Mouse (Mus musculus): ENCODE data around the gene Arhgap10. TPM values are rescaled to one million over a fixed set of nuclear protein-coding genes. Genes with fewer than 3 reads are reported as not detected.
A peak's percentile ranks its signal among the peaks of the same experiment; 100 is the strongest.

Arhgap10 gene
- polyA plus RNA-seq, 1 experiment from 2014 or later: 25.7 TPM

DNA sequence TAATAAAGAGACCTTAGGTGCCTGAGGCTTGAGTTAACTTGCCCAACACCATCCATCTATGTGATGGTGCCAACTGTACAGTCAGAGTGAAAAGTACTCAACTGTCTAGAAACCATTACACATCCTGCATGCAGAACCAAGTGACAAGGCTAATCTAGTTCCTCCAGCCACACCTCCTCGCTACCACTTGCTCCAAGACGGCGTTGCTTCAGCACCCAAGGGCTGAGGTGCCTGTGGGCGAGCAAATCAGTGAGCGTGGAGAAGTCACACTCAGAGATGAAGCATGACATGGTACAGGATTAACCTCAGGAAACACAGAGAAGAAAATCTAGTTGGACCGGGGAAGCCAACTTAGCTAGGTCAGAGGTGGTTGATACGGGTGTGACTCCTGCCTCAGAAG, 8.7 kb downstream of the Arhgap10 start:
- 90% methylated on average over 7 of the region's 7 CpGs for WGBS
- Histone ChIP-seq H3K9me3 (no peaks in the 10 kb centered on the region), H3K4me1 (peaks cover 23% of the 10 kb centered on the region), H3K27me3 (ENCODE audit: insufficient read depth, poor library complexity, severe bottlenecking) (no peaks in the 10 kb centered on the region), H3K36me3 (no peaks in the 10 kb centered on the region), H3K27ac (no peak overlapping the region), H3K4me3 (no peak overlapping the region)
- no peak for DNase-seq (ENCODE audit: low spot score)

DNA sequence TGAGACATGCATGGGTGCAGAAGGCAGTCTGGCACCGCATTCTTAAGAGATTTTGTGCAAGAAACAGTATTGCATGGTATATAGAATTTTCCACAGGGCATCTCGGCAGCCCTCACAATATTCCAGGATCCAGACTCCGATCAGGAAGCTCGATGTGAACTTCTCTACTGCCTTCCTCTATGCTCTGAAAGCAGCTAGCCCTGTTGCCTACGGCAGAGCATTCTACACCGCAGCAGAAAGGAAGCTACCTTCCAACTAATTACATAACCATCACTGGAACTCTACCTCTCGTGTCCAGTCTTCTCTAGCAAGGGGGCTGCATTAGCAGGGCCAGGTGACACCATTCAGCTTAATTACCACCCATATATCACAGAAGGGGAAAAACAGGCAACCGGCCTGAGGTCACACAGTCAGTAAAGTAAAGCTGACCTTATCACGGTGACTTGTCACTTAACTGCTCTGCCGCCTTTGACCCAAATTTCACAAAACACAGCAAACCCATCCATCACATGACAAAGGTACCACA, 10.2 kb downstream of the Arhgap10 start:
- H3K36me3 ChIP-seq: no peaks in the 10 kb centered on the region
- no peaks in the 10 kb centered on the region for H3K27me3 ChIP-seq (ENCODE audit: insufficient read depth, poor library complexity, severe bottlenecking)
- 70% methylated on average over 10 of the region's 10 CpGs for WGBS
- DNase-seq (ENCODE audit: low spot score): no peak
- no peaks in the 10 kb centered on the region for H3K9me3 ChIP-seq
- H3K4me3 ChIP-seq: no peak overlapping the region
- H3K27ac ChIP-seq: no peak overlapping the region
- H3K4me1 ChIP-seq: peaks cover 18% of the 10 kb centered on the region; the same call in 1 of the 2 replicates

DNA sequence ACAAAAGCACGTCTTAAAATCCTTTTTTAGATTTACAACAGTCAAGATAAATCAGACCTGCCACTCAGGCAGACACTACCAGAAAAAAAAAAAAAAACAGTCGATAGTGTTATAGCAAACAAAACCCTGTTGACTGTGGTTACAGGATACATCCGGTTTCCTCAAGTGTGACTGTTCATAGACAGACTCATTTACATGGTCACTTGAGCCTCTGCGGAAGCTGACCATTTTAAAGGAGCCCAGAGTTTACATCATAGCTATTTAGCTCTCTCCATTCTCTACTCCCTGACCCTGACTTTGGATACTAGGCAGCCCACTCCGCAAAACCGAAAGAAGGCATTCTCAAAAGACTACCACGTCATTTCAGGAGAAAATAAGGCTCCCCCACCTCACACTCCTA, 11.2 kb downstream of the Arhgap10 start:
- Histone ChIP-seq H3K36me3 (no peaks in the 10 kb centered on the region), H3K4me3 (no peak overlapping the region), H3K9me3 (no peaks in the 10 kb centered on the region), H3K27ac (no peak overlapping the region), H3K4me1 (peaks cover 13% of the 10 kb centered on the region; the same call in 1 of the 2 replicates), H3K27me3 (ENCODE audit: insufficient read depth, poor library complexity, severe bottlenecking) (no peaks in the 10 kb centered on the region)
- 87% methylated on average over 7 of the region's 7 CpGs for WGBS
- DNase-seq (ENCODE audit: low spot score): no peak

GRCm38 (mm10) chr8:77502547-77502946, 15.2 kb downstream of the Arhgap10 start:
- no peak for DNase-seq (ENCODE audit: low spot score)
- no peaks in the 10 kb centered on the region for H3K9me3 ChIP-seq
- H3K36me3 ChIP-seq: no peaks in the 10 kb centered on the region
- peaks cover 10% of the 10 kb centered on the region; the same call in 1 of the 2 replicates for H3K4me1 ChIP-seq
- H3K27me3 ChIP-seq (ENCODE audit: insufficient read depth, poor library complexity, severe bottlenecking): no peaks in the 10 kb centered on the region
- no peak overlapping the region for H3K27ac ChIP-seq
- 82% methylated on average over 6 of the region's 6 CpGs for WGBS
- no peak overlapping the region for H3K4me3 ChIP-seq

DNA sequence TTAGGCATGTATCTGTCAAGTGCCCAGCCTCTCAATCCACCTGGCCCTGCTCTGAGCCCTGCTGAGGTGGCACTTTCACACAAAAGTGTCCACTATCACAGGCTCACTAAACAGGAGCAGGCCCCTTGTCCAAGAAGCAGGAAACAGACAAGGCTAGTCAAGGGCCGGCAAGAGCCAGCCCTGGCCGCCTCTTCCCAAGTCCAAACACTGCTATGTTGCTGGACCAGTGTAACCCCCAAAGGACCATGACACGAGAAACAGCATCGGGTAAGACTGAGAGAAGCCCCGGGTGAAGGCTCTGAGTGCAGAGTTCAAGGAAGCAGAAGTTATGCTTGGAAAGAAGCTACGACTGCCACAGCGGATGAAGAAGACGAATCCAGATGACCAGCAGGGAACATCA, 16.6 kb downstream of the Arhgap10 start:
- H3K9me3 ChIP-seq: no peaks in the 10 kb centered on the region
- H3K4me1 ChIP-seq: peaks cover 11% of the 10 kb centered on the region; the same call in 1 of the 2 replicates
- H3K27ac ChIP-seq: no peak overlapping the region
- H3K36me3 ChIP-seq: no peaks in the 10 kb centered on the region
- 84% methylated on average over 8 of the region's 8 CpGs for WGBS
- no peak for DNase-seq (ENCODE audit: low spot score)
- no peaks in the 10 kb centered on the region for H3K27me3 ChIP-seq (ENCODE audit: insufficient read depth, poor library complexity, severe bottlenecking)
- no peak overlapping the region for H3K4me3 ChIP-seq

DNA sequence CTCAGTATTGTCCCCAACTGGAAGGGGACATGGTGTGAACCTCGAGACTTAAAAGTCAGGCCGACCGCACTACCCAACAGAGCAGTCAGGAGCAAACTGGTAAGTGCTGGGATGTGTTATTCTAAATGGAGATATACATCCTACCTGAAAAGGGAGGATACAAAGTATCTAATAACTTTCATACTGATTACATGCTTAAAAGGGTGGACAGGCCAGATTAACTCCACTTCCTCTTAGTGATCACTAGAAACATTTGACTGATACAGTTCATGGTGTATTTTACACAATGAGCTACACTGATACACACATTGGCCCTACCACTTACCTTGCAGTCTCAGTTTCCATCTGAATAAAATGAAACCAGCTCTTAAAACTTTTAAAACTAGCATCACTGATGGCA, 17.5 kb downstream of the Arhgap10 start:
- 94% methylated on average over 3 of the region's 3 CpGs for WGBS
- Histone ChIP-seq H3K9me3 (no peaks in the 10 kb centered on the region), H3K27ac (no peak overlapping the region), H3K4me3 (no peak overlapping the region), H3K4me1 (peaks cover 11% of the 10 kb centered on the region; the same call in 1 of the 2 replicates), H3K36me3 (no peaks in the 10 kb centered on the region), H3K27me3 (ENCODE audit: insufficient read depth, poor library complexity, severe bottlenecking) (no peaks in the 10 kb centered on the region)
- DNase-seq (ENCODE audit: low spot score): no peak

DNA sequence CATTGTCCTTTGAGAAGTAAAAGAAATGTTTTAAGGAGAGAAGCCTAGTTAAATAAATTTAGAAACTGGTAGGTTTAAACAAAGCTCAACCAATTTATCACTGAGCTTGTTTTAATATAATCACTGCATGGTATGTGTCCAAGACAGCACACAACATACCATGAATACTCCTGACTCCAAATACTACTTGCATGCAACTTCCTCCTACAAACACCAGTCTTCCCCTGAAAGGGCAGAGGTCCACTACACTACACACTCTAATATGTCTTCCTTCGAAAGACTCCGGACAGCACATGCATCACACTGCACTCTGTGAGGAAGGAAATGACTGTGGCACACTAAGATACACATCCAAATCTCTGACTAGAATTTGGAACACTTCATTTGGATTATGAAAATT, 20.3 kb downstream of the Arhgap10 start:
- H3K27me3 ChIP-seq (ENCODE audit: insufficient read depth, poor library complexity, severe bottlenecking): no peaks in the 10 kb centered on the region
- no peaks in the 10 kb centered on the region for H3K36me3 ChIP-seq
- no peaks in the 10 kb centered on the region for H3K9me3 ChIP-seq
- WGBS: 77% methylated on average over 2 of the region's 2 CpGs
- no peak for DNase-seq (ENCODE audit: low spot score)
- H3K4me1 ChIP-seq: peaks cover 14% of the 10 kb centered on the region; the same call in 1 of the 2 replicates
- no peak overlapping the region for H3K27ac ChIP-seq
- no peak overlapping the region for H3K4me3 ChIP-seq

- no peaks in the 10 kb centered on the region for H3K27me3 ChIP-seq (ENCODE audit: insufficient read depth, poor library complexity, severe bottlenecking)
- H3K27ac ChIP-seq: no peak overlapping the region
- H3K9me3 ChIP-seq: no peaks in the 10 kb centered on the region
- 75% methylated on average over 1 of the region's 1 CpGs for whole genome bisulfite sequencing
- peaks cover 25% of the 10 kb centered on the region for H3K4me1 ChIP-seq
- H3K36me3 ChIP-seq: no peaks in the 10 kb centered on the region
- DNase-seq (ENCODE audit: low spot score): no peak
- no peak overlapping the region for H3K4me3 ChIP-seq
Observed at GRCm38 (mm10) chr8:77496253-77496652, 21.5 kb downstream of the Arhgap10 start.

DNA sequence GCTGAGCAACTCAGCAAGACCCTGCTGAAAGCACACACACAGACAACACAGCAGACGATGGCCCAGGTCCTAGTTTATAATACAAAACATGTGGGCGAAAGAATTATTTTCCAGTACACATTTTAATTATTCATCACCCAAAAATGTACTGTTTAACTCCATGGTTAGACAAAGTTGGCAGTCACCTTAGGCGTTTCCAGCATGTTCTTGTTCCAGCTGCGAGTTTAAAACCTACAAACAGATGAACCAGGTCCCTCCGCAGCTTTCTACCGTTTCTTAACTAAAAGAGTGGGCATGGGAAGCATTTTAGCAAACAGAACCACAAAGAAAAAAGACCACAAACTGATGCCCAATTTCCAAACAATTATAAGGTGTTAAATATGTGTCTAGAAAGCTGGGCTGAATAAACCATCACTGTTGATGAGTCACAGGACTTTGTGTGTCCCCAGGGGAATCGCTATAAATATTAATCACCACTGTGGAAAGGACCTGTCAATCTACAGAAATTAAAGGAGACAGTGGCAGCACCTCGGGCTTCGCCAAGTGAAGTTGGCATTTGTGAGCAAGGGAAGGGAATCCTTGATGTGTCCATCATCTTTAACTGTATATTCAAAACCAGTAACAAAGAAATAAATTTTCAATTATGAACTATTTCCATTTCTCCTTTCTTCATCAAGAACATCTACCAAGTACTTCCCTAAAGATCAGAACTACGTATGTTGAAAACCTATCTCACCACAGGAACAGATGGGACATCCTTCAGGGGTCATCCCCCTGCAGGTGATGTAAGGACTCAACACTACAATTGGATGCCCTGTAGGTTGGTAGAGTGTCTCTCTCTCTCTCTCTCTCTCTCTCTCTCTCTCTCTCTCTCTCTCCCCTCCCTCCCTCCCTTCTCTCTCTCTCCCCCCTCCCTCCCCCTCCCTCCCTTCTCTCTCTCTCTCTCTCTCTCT, 23.1 kb downstream of the Arhgap10 start:
- no peaks in the 10 kb centered on the region for H3K36me3 ChIP-seq
- no peaks in the 10 kb centered on the region for H3K27me3 ChIP-seq (ENCODE audit: insufficient read depth, poor library complexity, severe bottlenecking)
- peaks cover 37% of the 10 kb centered on the region for H3K4me1 ChIP-seq
- H3K27ac ChIP-seq: no peak overlapping the region
- H3K9me3 ChIP-seq: no peaks in the 10 kb centered on the region
- DNase-seq (ENCODE audit: low spot score): no peak
- WGBS: 87% methylated on average over 10 of the region's 10 CpGs
- H3K4me3 ChIP-seq: no peak overlapping the region

GRCm38 (mm10) chr8:77492356-77493058, 25.2 kb downstream of the Arhgap10 start:
- Histone ChIP-seq H3K4me1 (peaks cover 58% of the 10 kb centered on the region), H3K36me3 (no peaks in the 10 kb centered on the region), H3K27me3 (ENCODE audit: insufficient read depth, poor library complexity, severe bottlenecking) (no peaks in the 10 kb centered on the region), H3K27ac (peak overlapping the region; percentile 36), H3K4me3 (no peak overlapping the region), H3K9me3 (no peaks in the 10 kb centered on the region)
- no peak for DNase-seq (ENCODE audit: low spot score)
- WGBS: 66% methylated on average over 5 of the region's 5 CpGs

GRCm38 (mm10) chr8:77491231-77491923, 26.4 kb downstream of the Arhgap10 start:
- no peak overlapping the region for H3K4me3 ChIP-seq
- H3K27ac ChIP-seq: peak overlapping the region; percentile 59
- H3K4me1 ChIP-seq: peaks cover 64% of the 10 kb centered on the region
- no peaks in the 10 kb centered on the region for H3K27me3 ChIP-seq (ENCODE audit: insufficient read depth, poor library complexity, severe bottlenecking)
- 86% methylated on average over 10 of the region's 10 CpGs for WGBS
- no peaks in the 10 kb centered on the region for H3K36me3 ChIP-seq
- DNase-seq (ENCODE audit: low spot score): no peak
- no peaks in the 10 kb centered on the region for H3K9me3 ChIP-seq

DNA sequence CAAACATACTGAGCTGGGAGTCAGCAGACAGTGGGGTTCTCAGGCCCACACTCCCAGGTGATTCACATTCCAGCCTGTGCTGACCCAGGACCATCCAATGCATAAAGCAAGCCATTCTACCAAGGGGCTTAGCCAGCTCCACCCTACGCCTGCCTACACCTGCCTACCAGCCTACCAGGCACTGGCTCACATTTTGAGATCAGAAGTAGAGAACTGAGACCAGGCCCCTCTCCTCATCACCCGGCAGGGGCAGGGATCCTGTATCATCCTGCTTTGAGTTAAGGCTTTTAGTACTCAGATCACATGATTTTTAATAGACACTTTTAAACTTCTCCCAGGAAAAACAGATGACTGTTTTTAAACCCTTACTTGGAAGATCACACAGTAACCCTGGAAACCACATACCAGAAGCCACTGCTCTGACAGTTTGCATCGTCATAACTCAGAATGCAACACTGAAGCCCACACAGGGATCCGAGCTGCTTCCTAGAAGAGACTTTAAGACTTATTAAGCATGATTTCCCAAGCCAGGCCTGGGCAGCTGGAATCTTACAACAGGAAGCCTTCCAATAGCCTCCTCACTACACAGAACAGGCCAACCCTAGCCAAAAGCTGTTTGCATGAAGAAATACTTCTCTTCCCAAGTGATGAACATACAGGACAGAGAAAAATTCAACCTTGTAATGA, 27.5 kb downstream of the Arhgap10 start:
- 71% methylated on average over 4 of the region's 4 CpGs for WGBS
- Histone ChIP-seq H3K27ac (no peak overlapping the region), H3K4me1 (peaks cover 66% of the 10 kb centered on the region), H3K27me3 (ENCODE audit: insufficient read depth, poor library complexity, severe bottlenecking) (no peaks in the 10 kb centered on the region), H3K9me3 (no peaks in the 10 kb centered on the region), H3K4me3 (no peak overlapping the region), H3K36me3 (no peaks in the 10 kb centered on the region)
- DNase-seq (ENCODE audit: low spot score): no peak

Measured in heart, embryonic 10.5 days (tissue).